Mouse (Mus musculus): Measurements from ENCODE around the gene Jph3. TPM values are rescaled to one million over a fixed set of nuclear protein-coding genes. Genes with fewer than 3 reads are reported as not detected.

Jph3 gene
- polyA plus RNA-seq, 2 experiments: 0.19 to 0.25 TPM

GRCm38 (mm10) chr8:121843184-121843733 lies 113.8 kb downstream of the Jph3 start:
- no peaks in the 10 kb centered on the region for H3K27me3 ChIP-seq (ENCODE audit: control insufficient read depth, insufficient read depth, low read length)
- H3K4me2 ChIP-seq (replicated peaks; ENCODE audit: low read depth, low read length, severe bottlenecking): no peak overlapping the region
- no peaks in the 10 kb centered on the region for H3K9me3 ChIP-seq (ENCODE audit: control insufficient read depth, low read length)
- TF ChIP-seq POLR2A (IDR thresholded peaks at IDR 0.05; ENCODE audit: borderline replicate concordance, extremely low read depth, insufficient read depth, insufficient read length): no peak
- no peak overlapping the region for H3K4me3 ChIP-seq (replicated peaks; ENCODE audit: low read length)
- no peak overlapping the region for H3K27ac ChIP-seq (replicated peaks; ENCODE audit: low read depth, low read length)
- 84% methylated on average over 3 of the region's 3 CpGs for WGBS
- ATAC-seq (ENCODE audit: low FRiP score, low read depth): no peak
- H3K4me1 ChIP-seq (ENCODE audit: control insufficient read depth, insufficient read depth, low read length): no peaks in the 10 kb centered on the region
- H3K36me3 ChIP-seq (ENCODE audit: control insufficient read depth, insufficient read depth, low read length): no peaks in the 10 kb centered on the region
- H3K9ac ChIP-seq (ENCODE audit: low read depth, low read length, severe bottlenecking): no peak overlapping the region
- DNase-seq (ENCODE audit: low spot score): no peak

Other genes starting within 250 kb of the Jph3 start
- gene 1700018B08Rik, start 185.3 kb upstream of the Jph3 start, polyA plus RNA-seq (2012; rRNA removed): not detected in 2 replicates
- not detected in 2 replicates for gene 1700018B08Rik, start 185.3 kb upstream of the Jph3 start, polyA plus RNA-seq (2014; fragmentation: Nextera tagmentation; extraction: Ambion mirVana)
- 21.5 and 28.5 TPM in 2 replicates for gene Fbxo31, start 150.8 kb upstream of the Jph3 start, polyA plus RNA-seq (2012; rRNA removed)
- 19.1 and 21.0 TPM in 2 replicates for gene Fbxo31, start 150.8 kb upstream of the Jph3 start, polyA plus RNA-seq (2014; fragmentation: Nextera tagmentation; extraction: Ambion mirVana)
- gene Map1lc3b, start 139.3 kb upstream of the Jph3 start, polyA plus RNA-seq (2012; rRNA removed): 49.6 and 59.5 TPM in 2 replicates
- gene Map1lc3b, start 139.3 kb upstream of the Jph3 start, polyA plus RNA-seq (2014; fragmentation: Nextera tagmentation; extraction: Ambion mirVana): 226 and 238 TPM in 2 replicates
- 37.9 and 47.7 TPM in 2 replicates for gene Zcchc14, start 76.7 kb upstream of the Jph3 start, polyA plus RNA-seq (2012; rRNA removed)
- 22.4 and 24.1 TPM in 2 replicates for gene Zcchc14, start 76.7 kb upstream of the Jph3 start, polyA plus RNA-seq (2014; fragmentation: Nextera tagmentation; extraction: Ambion mirVana)
- 27.2 and 37.2 TPM in 2 replicates for gene Klhdc4, start 99.9 kb downstream of the Jph3 start, polyA plus RNA-seq (2012; rRNA removed)
- gene Klhdc4, start 99.9 kb downstream of the Jph3 start, polyA plus RNA-seq (2014; fragmentation: Nextera tagmentation; extraction: Ambion mirVana): 32.0 and 33.9 TPM in 2 replicates
- 34.6 and 43.9 TPM in 2 replicates for gene Slc7a5, start 178.1 kb downstream of the Jph3 start, polyA plus RNA-seq (2012; rRNA removed)
- gene Slc7a5, start 178.1 kb downstream of the Jph3 start, polyA plus RNA-seq (2014; fragmentation: Nextera tagmentation; extraction: Ambion mirVana): 27.1 and 27.8 TPM in 2 replicates
- gene Car5a, start 215.3 kb downstream of the Jph3 start, polyA plus RNA-seq (2012; rRNA removed): not detected in 2 replicates
- gene Car5a, start 215.3 kb downstream of the Jph3 start, polyA plus RNA-seq (2014; fragmentation: Nextera tagmentation; extraction: Ambion mirVana): 0.26 TPM in 1 of 2 replicates, not detected in the other
- gene Banp, start 220.1 kb downstream of the Jph3 start, polyA plus RNA-seq (2012; rRNA removed): 97.7 and 127 TPM in 2 replicates
- gene Banp, start 220.1 kb downstream of the Jph3 start, polyA plus RNA-seq (2014; fragmentation: Nextera tagmentation; extraction: Ambion mirVana): 33.2 and 39.3 TPM in 2 replicates

All from limb, embryonic 14.5 days (tissue).